Mouse (Mus musculus) liver, adult 2 months (tissue): ENCODE measurements around the gene Gpr3.

Experiments used
- CTCF ChIP-seq: fragments of 200-500 bp; IDR thresholded peaks from 2 replicates; pipeline ENCODE4 v1.5.1; 2011; ENCODE audit warnings: low read depth, low read length, control low read depth
- POLR2A ChIP-seq: fragments of 200-500 bp; IDR thresholded peaks from 2 replicates; pipeline ENCODE4 v1.6.1; 2011; ENCODE audit warnings: low read length, control low read depth; ENCODE audit not compliant: insufficient read depth; ENCODE audit errors: extremely low read depth

DNA sequence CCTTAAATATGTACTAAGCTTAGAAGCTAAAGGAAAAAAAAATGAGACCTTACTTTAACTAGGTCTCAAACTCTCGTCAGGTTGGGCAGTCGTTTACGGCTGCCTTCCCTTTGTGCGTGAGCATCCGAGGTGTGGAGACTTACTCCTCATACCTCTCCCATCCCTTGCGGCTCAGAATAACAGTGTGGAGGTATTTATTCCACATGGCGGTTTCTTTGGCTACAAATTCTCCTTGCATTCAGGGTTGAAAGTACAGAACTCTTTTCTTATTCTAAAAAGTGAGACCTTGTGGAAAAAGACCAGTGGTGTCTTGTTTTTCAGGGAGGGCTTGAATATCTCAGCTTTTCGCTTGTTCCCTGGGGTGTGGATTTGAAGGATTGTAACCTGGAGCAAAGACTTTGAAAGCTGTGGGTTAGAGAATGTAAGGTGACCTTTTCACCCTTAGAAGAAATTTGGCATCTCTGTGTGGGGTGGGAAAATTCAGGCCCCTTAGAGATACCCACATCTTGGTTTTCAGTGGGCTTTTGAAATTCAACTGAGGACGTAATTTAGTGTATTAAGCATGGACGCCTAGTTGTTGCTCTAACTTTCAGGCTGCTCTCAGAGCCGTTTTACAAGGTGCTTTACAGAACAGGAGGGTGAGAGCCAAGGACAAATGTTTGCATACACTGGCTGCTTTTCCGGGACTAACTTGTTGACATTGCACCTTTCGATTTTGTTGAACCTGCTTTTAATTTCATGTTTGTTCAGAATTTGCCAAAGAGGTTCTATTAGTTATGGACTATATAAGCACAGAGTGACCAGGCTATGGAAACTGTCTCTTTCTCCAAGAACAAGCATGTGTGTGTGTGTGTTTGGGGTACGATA is 28.1 kb downstream of the Gpr3 start:
- TF ChIP-seq CTCF (no peak), POLR2A (no peak)
